12 mouse cellular contexts compared by ENCODE assay signal in the genomic region with DNA sequence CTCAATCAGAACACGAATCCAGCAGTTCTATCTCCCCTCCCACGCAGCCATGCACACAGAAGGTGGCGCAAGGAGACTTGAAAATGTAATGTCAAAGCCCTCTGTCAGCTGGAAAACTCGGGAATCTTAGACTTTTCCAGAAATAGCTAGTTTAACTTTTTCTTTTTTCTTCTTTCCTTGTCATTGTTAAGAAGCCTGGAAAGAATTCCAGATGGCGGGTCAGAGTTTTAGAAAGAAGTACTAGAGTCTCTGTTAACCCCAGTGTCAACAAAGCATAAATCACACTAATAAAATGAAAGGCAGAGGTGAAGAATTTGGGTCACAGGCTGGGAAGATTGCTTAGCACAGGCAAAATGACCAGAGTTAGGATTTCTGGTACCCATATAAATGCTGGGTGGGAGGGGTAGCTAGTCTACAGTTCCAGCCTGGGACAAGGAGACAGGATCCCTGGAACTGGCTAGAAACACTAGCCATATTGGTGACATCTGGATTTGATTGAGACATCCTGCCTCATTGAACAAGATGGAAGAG.
DNase-seq lines count a peak whose midpoint lies in the region; ATAC-seq lines count a peak whose summit lies in the region.
"Had no signal": no experiment of that assay in that cellular context is flagged by ENCODE, and none has a peak within 500 bp of the region (broad histone marks: within the 10 kb centered on the region; RNA-seq: fewer than 3 reads in every experiment).

No protein-coding gene starts in this region.

- DNase-seq in lung, postnatal 10 days, result peak; percentile 10
- no peak for DNase-seq in lung, postnatal 4 days
- no peak for DNase-seq in embryonic facial prominence, embryonic 10.5 days (ENCODE audit: low spot score)
- DNase-seq in thymus, postnatal 0 days (ENCODE audit: low spot score), result no peak
- no peak for DNase-seq in Muller cell, postnatal 12 days (ENCODE audit: inconsistent ontology term)
- DNase-seq: gastrocnemius, postnatal 14 days; heart, postnatal 4 days; lung, adult 2 months had no signal

- H3K4me2 ChIP-seq in kidney, embryonic 15.5 days, result no peak overlapping the region
- H3K4me2 ChIP-seq in neural tube, embryonic 13.5 days, result no peak overlapping the region

- no peak overlapping the region for H3K9ac ChIP-seq in kidney, embryonic 15.5 days
- H3K9ac ChIP-seq in neural tube, embryonic 13.5 days, result no peak overlapping the region

- peaks cover 21% of the 10 kb centered on the region for H3K4me1 ChIP-seq in embryonic facial prominence, embryonic 10.5 days
- peaks cover 28% of the 10 kb centered on the region for H3K4me1 ChIP-seq in kidney, embryonic 15.5 days
- H3K4me1 ChIP-seq in neural tube, embryonic 13.5 days (replicated peaks), result peaks cover 72% of the 10 kb centered on the region

- H3K27me3 ChIP-seq in embryonic facial prominence, embryonic 10.5 days (replicated peaks; ENCODE audit: low read depth, poor library complexity, severe bottlenecking), result no peaks in the 10 kb centered on the region
- no peaks in the 10 kb centered on the region for H3K27me3 ChIP-seq in kidney, embryonic 15.5 days
- H3K27me3 ChIP-seq in neural tube, embryonic 13.5 days, result no peaks in the 10 kb centered on the region

- H3K4me3 ChIP-seq in embryonic facial prominence, embryonic 10.5 days, result no peak overlapping the region
- H3K4me3 ChIP-seq in kidney, embryonic 15.5 days (replicated peaks), result no peak overlapping the region
- H3K4me3 ChIP-seq in neural tube, embryonic 13.5 days, result no peak overlapping the region

- H3K27ac ChIP-seq in embryonic facial prominence, embryonic 10.5 days (replicated peaks), result peak overlapping the region; percentile 30; the same call in 1 of the 2 replicates
- H3K27ac ChIP-seq in kidney, embryonic 15.5 days, result peak overlapping the region; percentile 49; the same call in 1 of the 2 replicates
- 0 out of 2 replicates have a peak overlapping the region, but pooled peaks have one; percentile 24 for H3K27ac ChIP-seq in neural tube, embryonic 13.5 days (replicated peaks)

- no peaks in the 10 kb centered on the region for H3K36me3 ChIP-seq in embryonic facial prominence, embryonic 10.5 days (replicated peaks)
- no peaks in the 10 kb centered on the region for H3K36me3 ChIP-seq in kidney, embryonic 15.5 days
- no peaks in the 10 kb centered on the region for H3K36me3 ChIP-seq in neural tube, embryonic 13.5 days

- ATAC-seq in kidney, embryonic 15.5 days (replicated peaks; ENCODE audit: low FRiP score), result peak; percentile 78
- ATAC-seq in neural tube, embryonic 13.5 days (ENCODE audit: low read depth), result no peak
- ATAC-seq in erythroblast, adult 5-6 weeks (replicated peaks; ENCODE audit: low FRiP score, poor library complexity, severe bottlenecking), result no peak
- ATAC-seq: midbrain, embryonic 16.5 days had no signal

- WGBS in embryonic facial prominence, embryonic 10.5 days, result 57% methylated on average over 5 of the region's 5 CpGs
- 29% methylated on average over 5 of the region's 5 CpGs for WGBS in kidney, embryonic 15.5 days
- WGBS in neural tube, embryonic 13.5 days, result 50% methylated on average over 5 of the region's 5 CpGs

- no peaks in the 10 kb centered on the region for H3K9me3 ChIP-seq in embryonic facial prominence, embryonic 10.5 days
- no peaks in the 10 kb centered on the region for H3K9me3 ChIP-seq in kidney, embryonic 15.5 days (replicated peaks)
- H3K9me3 ChIP-seq in neural tube, embryonic 13.5 days, result no peaks in the 10 kb centered on the region
